Mouse (Mus musculus) gastrocnemius, postnatal 36 days (tissue): ENCODE results near the gene Dlgap1. TPM values are rescaled to one million over a fixed set of nuclear protein-coding genes. Genes with fewer than 3 reads are reported as not detected.
A peak's percentile ranks its signal among the peaks of the same experiment; 100 is the strongest.

Experiments
- DNase-seq, 2 experiments: peaks; one replicate each; pipeline ENCODE4 v3.0.0; 2022
- intact Hi-C: fragments of 180-260 bp; cut with DNase I; formaldehyde crosslinking; loops from one replicate; pipeline ENCODE4 v1.15.1; 2025
- total RNA-seq, 2 experiments: library from RNA; stranded (reverse); gene quantifications; 2 replicates each; pipeline ENCODE4 v1.2.3; 2021

Gene Dlgap1
- total RNA-seq, 2 experiments from 2014 or later: 0.10 to 0.54 TPM

GRCm38 (mm10) chr17:70690174-70690573, 721.3 kb downstream of the Dlgap1 start:
- intact Hi-C loops: no loop called here
- DNase-seq: no peak

GRCm38 (mm10) chr17:70690598-70690997, 721.7 kb downstream of the Dlgap1 start:
- intact Hi-C loops: no loop called here
- DNase-seq: no peak

GRCm38 (mm10) chr17:70706976-70707818, 738.3 kb downstream of the Dlgap1 start:
- intact Hi-C loops: loop anchor here (5.0 kb wide), 1 partner anchor 260 kb away; no protein-coding TSS in a partner anchor

GRCm38 (mm10) chr17:70707819-70708140, 738.9 kb downstream of the Dlgap1 start:
- DNase-seq: no peak
- intact Hi-C loops: loop anchor here (5.0 kb wide), 1 partner anchor 260 kb away; no protein-coding TSS in a partner anchor

More at GRCm38 (mm10) chr17:70706976-70707818, 738.3 kb downstream of the Dlgap1 start:
- DNase-seq: peak; percentile 71 to 76

- intact Hi-C loops: loop anchor here (5.0 kb wide), 1 partner anchor 258 kb away; no protein-coding TSS in a partner anchor
- no peak for DNase-seq
Measured at GRCm38 (mm10) chr17:70709545-70709944, 740.7 kb downstream of the Dlgap1 start.

GRCm38 (mm10) chr17:70713470-70713869, 744.6 kb downstream of the Dlgap1 start:
- no peak for DNase-seq
- intact Hi-C loops: no loop called here

- intact Hi-C loops: no loop called here
- no peak for DNase-seq
Measured at GRCm38 (mm10) chr17:70719684-70720324, 750.9 kb downstream of the Dlgap1 start.

GRCm38 (mm10) chr17:70720766-70721165, 751.9 kb downstream of the Dlgap1 start:
- no peak for DNase-seq
- intact Hi-C loops: no loop called here

- DNase-seq: no peak
- intact Hi-C loops: no loop called here
Measured at GRCm38 (mm10) chr17:70722146-70722545, 753.3 kb downstream of the Dlgap1 start.

- DNase-seq: peak; percentile 73 to 82
- intact Hi-C loops: no loop called here
Measured at GRCm38 (mm10) chr17:70728719-70729281, 759.9 kb downstream of the Dlgap1 start.

GRCm38 (mm10) chr17:70734728-70735127, 765.9 kb downstream of the Dlgap1 start:
- intact Hi-C loops: loop anchor here (5.0 kb wide), 1 partner anchor 233 kb away; no protein-coding TSS in a partner anchor
- no peak for DNase-seq

- DNase-seq: no peak
Measured at GRCm38 (mm10) chr17:70735396-70735795, 766.5 kb downstream of the Dlgap1 start.

GRCm38 (mm10) chr17:70737424-70737823, 768.6 kb downstream of the Dlgap1 start:
- DNase-seq: peak; percentile 46 to 62
- intact Hi-C loops: loop anchor here (5.0 kb wide), 1 partner anchor 230 kb away; no protein-coding TSS in a partner anchor

More at GRCm38 (mm10) chr17:70735396-70735795, 766.5 kb downstream of the Dlgap1 start:
- intact Hi-C loops: loop anchor here (5.0 kb wide), 1 partner anchor 232 kb away; no protein-coding TSS in a partner anchor

GRCm38 (mm10) chr17:70738168-70738854, 769.4 kb downstream of the Dlgap1 start:
- DNase-seq: peak; percentile 74 to 83
- intact Hi-C loops: loop anchor here (5.0 kb wide), 1 partner anchor 229 kb away; no protein-coding TSS in a partner anchor

GRCm38 (mm10) chr17:70739346-70739745, 770.5 kb downstream of the Dlgap1 start:
- no peak for DNase-seq
- intact Hi-C loops: loop anchor here (5.0 kb wide), 1 partner anchor 228 kb away; no protein-coding TSS in a partner anchor

GRCm38 (mm10) chr17:70741696-70742095, 772.8 kb downstream of the Dlgap1 start:
- intact Hi-C loops: no loop called here
- DNase-seq: no peak

GRCm38 (mm10) chr17:70744570-70745153, 775.8 kb downstream of the Dlgap1 start:
- no peak for DNase-seq
- intact Hi-C loops: no loop called here

- no peak for DNase-seq
- intact Hi-C loops: no loop called here
Measured at GRCm38 (mm10) chr17:70745385-70745784, 776.5 kb downstream of the Dlgap1 start.

- intact Hi-C loops: no loop called here
- no peak for DNase-seq
Measured at GRCm38 (mm10) chr17:70746379-70747079, 777.7 kb downstream of the Dlgap1 start.
